Mouse (Mus musculus) forebrain, embryonic 16.5 days (tissue): ENCODE data around the gene Ccin. TPM values are rescaled to one million over a fixed set of nuclear protein-coding genes. Genes with fewer than 3 reads are reported as not detected.

Experiments used
- ATAC-seq: fragments of 200-750 bp; cut with Nextera tagmentation; 2 replicates; pipeline ENCODE4 v1.8.0; 2017; ENCODE audit warnings: mild to moderate bottlenecking, moderate library complexity
- H3K27ac ChIP-seq: fragments of 300-500 bp; sonication (generic); 2 replicates; pipeline ENCODE4 v1.5.1; 2014; ENCODE audit warnings: low read length, control low read depth
- H3K27me3 ChIP-seq: fragments of 300-500 bp; sonication (generic); replicated peaks from 2 replicates; pipeline ENCODE4 v1.6.1; 2014; ENCODE audit warnings: low read length; ENCODE audit not compliant: control insufficient read depth, insufficient read depth
- H3K36me3 ChIP-seq: fragments of 300-500 bp; sonication (generic); 2 replicates; pipeline ENCODE4 v1.6.1; 2014; ENCODE audit not compliant: control insufficient read depth, insufficient read depth
- H3K4me1 ChIP-seq: fragments of 300-500 bp; sonication (generic); replicated peaks from 2 replicates; pipeline ENCODE4 v1.6.1; 2014; ENCODE audit warnings: low read length; ENCODE audit not compliant: control insufficient read depth, insufficient read depth
- H3K4me2 ChIP-seq: fragments of 300-500 bp; sonication (generic); 2 replicates; pipeline ENCODE4 v1.6.1; 2014; ENCODE audit warnings: mild to moderate bottlenecking, low read length, control low read depth
- H3K4me3 ChIP-seq: fragments of 300-500 bp; sonication (generic); replicated peaks from 2 replicates; pipeline ENCODE4 v1.5.1; 2014; ENCODE audit warnings: mild to moderate bottlenecking, low read length, control low read depth
- H3K9ac ChIP-seq: fragments of 300-500 bp; sonication (generic); replicated peaks from 2 replicates; pipeline ENCODE4 v1.6.1; 2014; ENCODE audit warnings: low read depth, low read length, control low read depth
- H3K9me3 ChIP-seq: fragments of 300-500 bp; sonication (generic); 2 replicates; pipeline ENCODE4 v1.6.1; 2016; ENCODE audit warnings: low read length; ENCODE audit not compliant: control insufficient read depth
- WGBS: fragments of 180-500 bp; shearing (Covaris S2); extraction: QIAGEN DNeasy Blood & Tissue Kit; methylation state at CpG from one replicate; pipeline ENCODE4 v1.1.7; 2014; 5-methylcytosine and 5-hydroxymethylcytosine counted together
- polyA plus RNA-seq: library from polyadenylated mRNA; unstranded; fragments of >200 nt; fragmentation: Nextera tagmentation; extraction: Ambion mirVana; gene quantifications from 2 replicates; pipeline ENCODE4 v1.2.1, GENCODE M21; 2015

Ccin gene
- polyA plus RNA-seq, 1 experiment from 2014 or later: not detected

DNA sequence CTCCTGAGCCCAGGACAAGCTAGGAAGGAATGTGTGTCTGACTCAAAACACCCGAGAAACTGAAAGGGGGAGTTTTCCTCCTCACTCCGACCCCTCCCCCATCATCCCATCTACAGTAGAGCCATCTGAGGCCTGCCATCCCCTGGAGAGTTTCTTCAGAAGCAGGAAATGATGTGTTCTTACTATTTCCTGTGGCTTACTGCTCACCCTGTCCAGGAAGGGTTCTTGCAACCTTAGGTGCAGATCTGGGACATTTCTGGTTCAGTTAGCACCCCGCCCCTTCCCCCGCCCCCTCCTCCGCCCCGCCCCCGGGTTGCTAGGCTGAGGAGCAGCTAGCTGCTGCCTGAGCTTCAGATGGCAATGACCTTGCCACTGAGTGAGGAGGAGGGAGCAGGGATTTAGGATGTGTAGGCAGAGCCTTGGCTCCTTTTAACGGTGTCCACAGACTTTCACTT is 11.1 kb upstream of the Ccin start:
- no peak overlapping the region for H3K9ac ChIP-seq
- H3K4me3 ChIP-seq: no peak overlapping the region
- peaks cover 13% of the 10 kb centered on the region for H3K4me1 ChIP-seq
- no peaks in the 10 kb centered on the region for H3K9me3 ChIP-seq
- no peak overlapping the region for H3K4me2 ChIP-seq
- H3K27me3 ChIP-seq: no peaks in the 10 kb centered on the region
- no peaks in the 10 kb centered on the region for H3K36me3 ChIP-seq
- H3K27ac ChIP-seq: no peak overlapping the region
- WGBS: 6% methylated on average over 8 of the region's 8 CpGs
- ATAC-seq: peak; percentile 24; the same call in 1 of the 2 replicates

GRCm38 (mm10) chr4:43973526-43973981 is 9.7 kb upstream of the Ccin start:
- no peak overlapping the region for H3K4me2 ChIP-seq
- H3K9me3 ChIP-seq: no peaks in the 10 kb centered on the region
- no peak overlapping the region for H3K9ac ChIP-seq
- 50% methylated on average over 4 of the region's 4 CpGs for WGBS
- no peaks in the 10 kb centered on the region for H3K27me3 ChIP-seq
- no peaks in the 10 kb centered on the region for H3K36me3 ChIP-seq
- no peak overlapping the region for H3K4me3 ChIP-seq
- no peak for ATAC-seq
- H3K27ac ChIP-seq: no peak overlapping the region
- peaks cover 14% of the 10 kb centered on the region for H3K4me1 ChIP-seq

- no peaks in the 10 kb centered on the region for H3K9me3 ChIP-seq
- H3K36me3 ChIP-seq: no peaks in the 10 kb centered on the region
- H3K27ac ChIP-seq: no peak overlapping the region
- H3K4me3 ChIP-seq: no peak overlapping the region
- no peak overlapping the region for H3K9ac ChIP-seq
- H3K4me2 ChIP-seq: no peak overlapping the region
- peaks cover 20% of the 10 kb centered on the region for H3K4me1 ChIP-seq
- WGBS: 79% methylated on average over 9 of the region's 10 CpGs
- no peak for ATAC-seq
- H3K27me3 ChIP-seq: no peaks in the 10 kb centered on the region
Measured at GRCm38 (mm10) chr4:43974914-43975616, 8.2 kb upstream of the Ccin start.

- Histone ChIP-seq H3K4me3 (no peak overlapping the region), H3K9ac (no peak overlapping the region), H3K4me1 (peaks cover 23% of the 10 kb centered on the region), H3K27me3 (no peaks in the 10 kb centered on the region), H3K27ac (no peak overlapping the region), H3K9me3 (no peaks in the 10 kb centered on the region), H3K36me3 (no peaks in the 10 kb centered on the region), H3K4me2 (no peak overlapping the region)
- ATAC-seq: no peak
- 83% methylated on average over 6 of the region's 6 CpGs for WGBS
Measured at GRCm38 (mm10) chr4:43976223-43976740, 7.0 kb upstream of the Ccin start.

GRCm38 (mm10) chr4:43978521-43979443 is 4.5 kb upstream of the Ccin start:
- no peak for ATAC-seq

GRCm38 (mm10) chr4:43979746-43980145 is 3.5 kb upstream of the Ccin start:
- H3K4me1 ChIP-seq: peaks cover 24% of the 10 kb centered on the region
- H3K9me3 ChIP-seq: no peaks in the 10 kb centered on the region
- ATAC-seq: peak; percentile 68
- 27% methylated on average over 3 of the region's 3 CpGs for WGBS
- H3K9ac ChIP-seq: no peak overlapping the region
- H3K4me2 ChIP-seq: no peak overlapping the region
- no peaks in the 10 kb centered on the region for H3K36me3 ChIP-seq
- H3K27me3 ChIP-seq: no peaks in the 10 kb centered on the region
- H3K27ac ChIP-seq: peak overlapping the region; percentile 39; the same call in 1 of the 2 replicates
- no peak overlapping the region for H3K4me3 ChIP-seq

More at GRCm38 (mm10) chr4:43978521-43979443, 4.5 kb upstream of the Ccin start:
- Histone ChIP-seq H3K9ac (no peak overlapping the region), H3K4me3 (no peak overlapping the region), H3K27ac (peak overlapping the region; percentile 26; the same call in 1 of the 2 replicates), H3K36me3 (no peaks in the 10 kb centered on the region), H3K4me1 (peaks cover 24% of the 10 kb centered on the region), H3K9me3 (no peaks in the 10 kb centered on the region), H3K4me2 (no peak overlapping the region), H3K27me3 (no peaks in the 10 kb centered on the region)
- WGBS: 14% methylated on average over 17 of the region's 17 CpGs

- H3K4me2 ChIP-seq: no peak overlapping the region
- H3K36me3 ChIP-seq: no peaks in the 10 kb centered on the region
- H3K4me1 ChIP-seq: peaks cover 24% of the 10 kb centered on the region
- peak overlapping the region; percentile 39; the same call in 1 of the 2 replicates for H3K27ac ChIP-seq
- no peak overlapping the region for H3K4me3 ChIP-seq
- whole genome bisulfite sequencing: 76% methylated on average over 4 of the region's 4 CpGs
- H3K27me3 ChIP-seq: no peaks in the 10 kb centered on the region
- H3K9me3 ChIP-seq: no peaks in the 10 kb centered on the region
- no peak for ATAC-seq
- no peak overlapping the region for H3K9ac ChIP-seq
Measured at GRCm38 (mm10) chr4:43980236-43980635, 3.0 kb upstream of the Ccin start.

DNA sequence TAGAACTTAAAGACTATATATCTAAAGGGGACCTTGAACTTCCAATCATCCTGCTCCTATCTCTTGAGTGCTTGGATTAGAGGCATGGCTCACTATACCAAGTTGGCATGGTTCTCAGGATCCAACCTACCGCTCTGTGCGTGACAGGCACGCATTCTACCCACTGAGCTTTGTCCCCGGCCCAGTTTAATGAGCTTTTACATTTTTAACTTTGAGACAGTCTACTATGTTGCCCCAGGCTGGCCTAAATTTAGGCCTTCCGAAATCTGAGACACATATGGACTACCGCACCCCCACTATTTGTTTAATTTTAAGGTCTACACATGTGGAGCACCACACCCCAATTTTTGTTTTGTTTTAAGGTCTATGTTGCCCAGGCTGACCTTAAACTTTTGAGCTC is 2.4 kb upstream of the Ccin start:
- H3K27me3 ChIP-seq: no peaks in the 10 kb centered on the region
- no peak overlapping the region for H3K4me3 ChIP-seq
- no peak overlapping the region for H3K9ac ChIP-seq
- H3K4me1 ChIP-seq: peaks cover 24% of the 10 kb centered on the region
- H3K4me2 ChIP-seq: no peak overlapping the region
- H3K36me3 ChIP-seq: no peaks in the 10 kb centered on the region
- WGBS: 93% methylated on average over 6 of the region's 6 CpGs
- H3K9me3 ChIP-seq: no peaks in the 10 kb centered on the region
- ATAC-seq: no peak
- no peak overlapping the region for H3K27ac ChIP-seq

- no peaks in the 10 kb centered on the region for H3K9me3 ChIP-seq
- no peak overlapping the region for H3K4me2 ChIP-seq
- H3K36me3 ChIP-seq: no peaks in the 10 kb centered on the region
- ATAC-seq: no peak
- no peak overlapping the region for H3K4me3 ChIP-seq
- 92% methylated on average over 7 of the region's 7 CpGs for whole genome bisulfite sequencing
- H3K9ac ChIP-seq: no peak overlapping the region
- no peak overlapping the region for H3K27ac ChIP-seq
- no peaks in the 10 kb centered on the region for H3K27me3 ChIP-seq
- peaks cover 24% of the 10 kb centered on the region for H3K4me1 ChIP-seq
Measured at GRCm38 (mm10) chr4:43981251-43981650, 2.0 kb upstream of the Ccin start.
